Mouse (Mus musculus): ENCODE data around the gene Ell3.
A peak's percentile ranks its signal among the peaks of the same experiment; 100 is the strongest.

Ell3 gene

DNA sequence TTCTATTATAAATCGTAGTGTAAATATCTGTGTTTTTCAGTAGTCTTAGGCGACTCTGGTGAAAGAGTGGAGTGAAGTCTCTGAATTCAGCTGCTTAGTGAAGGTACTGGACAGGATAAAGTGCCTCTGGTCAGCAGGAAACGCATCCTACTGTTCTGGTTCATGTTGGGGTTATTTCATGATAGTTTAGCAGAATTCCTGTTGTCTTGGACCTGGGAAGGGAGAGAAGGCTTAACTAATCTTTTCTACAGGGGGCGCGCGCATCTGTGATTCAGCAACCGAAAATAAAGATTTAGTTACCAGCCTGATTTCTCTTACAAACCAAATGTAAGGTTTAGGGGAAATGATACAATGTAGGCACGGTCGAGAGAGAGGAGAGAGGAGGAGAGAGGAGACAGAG is 4.1 kb upstream of the Ell3 start:
- peak in 1 of 2 experiments; percentile 45 for DNase-seq (ENCODE audit: low read depth in 2 of 2, low spot score in 2 of 2)

DNA sequence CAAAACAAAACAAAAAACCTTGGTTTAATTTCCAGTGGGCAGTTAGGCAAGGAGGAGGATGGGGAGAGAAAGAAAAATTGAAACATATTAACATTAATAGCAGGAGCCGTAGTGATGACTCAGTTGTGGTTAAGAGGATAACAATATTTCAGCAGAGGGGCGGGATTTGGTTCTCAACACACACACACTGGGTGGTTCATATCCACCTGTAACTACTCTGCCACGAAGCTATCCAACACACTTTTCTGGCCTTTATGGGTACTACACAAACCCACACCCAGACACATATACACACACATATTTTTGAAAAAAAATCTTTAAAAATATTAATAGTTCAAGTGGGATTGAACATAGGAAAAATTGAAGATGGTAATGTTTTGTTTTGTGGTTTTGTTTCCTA is 2.9 kb upstream of the Ell3 start:
- no peak for DNase-seq (ENCODE audit: low read depth in 2 of 2, low spot score in 2 of 2)

DNA sequence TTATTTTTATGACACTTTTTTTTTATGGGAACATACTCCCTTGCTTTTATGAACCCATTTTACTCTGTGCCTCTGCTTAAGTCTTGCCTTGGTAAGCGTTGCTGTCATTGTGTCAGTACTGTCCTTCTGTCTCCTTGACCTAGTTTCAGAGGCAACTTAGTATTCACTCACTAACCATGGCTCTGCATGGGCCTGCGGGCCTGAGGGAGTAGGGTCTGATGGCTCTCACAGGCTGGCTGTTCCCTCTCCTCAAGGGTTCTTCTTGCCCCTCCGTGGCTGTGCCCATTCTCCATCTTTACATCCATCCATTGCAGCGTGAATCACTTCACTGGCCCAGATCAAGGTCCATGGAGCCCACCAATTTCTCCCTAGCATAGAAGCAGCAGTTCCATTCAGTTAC is 2.4 kb upstream of the Ell3 start:
- DNase-seq (ENCODE audit: low read depth in 2 of 2, low spot score in 2 of 2): no peak

DNA sequence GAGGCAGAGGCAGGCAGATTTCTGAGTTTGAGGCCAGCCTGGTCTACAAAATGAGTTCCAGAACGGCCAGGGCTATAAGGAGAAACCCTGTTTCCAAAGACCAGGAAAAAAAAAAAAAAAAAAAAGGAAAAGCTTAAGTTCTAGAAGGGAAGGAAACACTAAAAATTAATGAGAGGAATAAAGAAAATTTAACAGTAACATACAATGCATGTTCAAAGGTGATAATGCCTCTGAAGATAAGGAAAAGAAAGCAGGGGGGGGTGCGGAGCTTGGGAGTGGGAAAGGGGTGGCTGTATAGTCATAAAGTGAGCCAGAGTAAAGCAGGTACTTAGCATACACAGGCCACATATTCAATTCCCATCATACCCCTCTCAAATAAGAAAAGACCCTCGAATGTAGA is 1.0 kb upstream of the Ell3 start:
- no peak for DNase-seq (ENCODE audit: low read depth in 2 of 2, low spot score in 2 of 2)

DNA sequence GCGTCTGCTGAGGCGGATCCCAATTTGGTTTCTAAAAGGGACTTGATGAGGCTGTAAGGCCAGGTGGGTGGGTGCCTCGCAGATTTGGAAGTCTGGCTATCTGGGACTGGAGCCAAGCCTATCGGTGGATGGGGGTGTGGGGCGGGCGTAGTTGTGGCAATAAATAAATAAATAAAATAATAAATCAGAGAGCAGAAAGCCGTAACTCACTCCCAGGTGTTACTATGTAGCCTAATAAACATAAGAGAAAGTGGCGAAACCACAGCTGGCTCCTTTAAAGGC is 1.1 kb downstream of the Ell3 start:
- no peak for DNase-seq (ENCODE audit: low read depth in 2 of 2, low spot score in 2 of 2)

DNA sequence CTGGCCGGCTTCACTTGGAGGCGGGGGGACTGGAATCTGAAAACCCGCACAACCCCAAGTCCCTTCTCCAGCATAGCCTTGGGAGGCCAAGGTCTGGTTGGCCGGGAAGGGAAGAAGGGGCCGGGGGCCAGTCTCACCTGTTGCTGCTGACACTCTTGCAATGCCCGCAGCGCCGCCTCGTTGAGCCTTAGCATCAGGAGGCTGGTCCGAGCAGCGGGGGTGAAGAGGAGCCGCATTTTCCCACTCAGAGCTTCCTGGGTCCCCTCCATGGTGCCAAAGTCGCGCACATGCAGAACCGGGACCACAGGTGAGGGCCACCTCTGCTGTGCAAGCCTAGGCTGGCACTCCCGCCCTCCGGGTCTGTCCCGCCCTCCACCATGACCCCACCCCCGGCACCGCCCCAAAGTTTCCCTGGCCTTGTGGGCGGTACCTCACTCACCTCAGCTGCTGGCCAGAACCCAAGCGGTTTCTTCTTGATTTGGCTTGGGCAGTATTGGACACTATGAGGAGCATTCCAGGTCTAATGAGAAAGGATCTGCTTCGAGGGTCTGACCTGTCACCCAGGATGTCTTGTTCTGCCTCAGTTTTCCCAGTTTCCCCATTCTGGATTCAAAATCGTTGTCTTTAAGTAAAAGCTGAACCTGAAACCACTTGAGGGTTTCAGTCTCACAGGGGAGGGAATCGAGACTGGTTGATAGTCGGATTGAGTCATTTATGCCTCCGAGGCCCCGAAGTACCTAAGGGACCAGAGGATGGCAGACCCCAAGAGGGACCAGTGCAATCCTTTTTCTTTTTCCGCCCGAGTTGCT is 1.6 kb downstream of the Ell3 start:
- DNase-seq (ENCODE audit: low read depth in 2 of 2, low spot score in 2 of 2): peak; percentile 43 to 56

DNA sequence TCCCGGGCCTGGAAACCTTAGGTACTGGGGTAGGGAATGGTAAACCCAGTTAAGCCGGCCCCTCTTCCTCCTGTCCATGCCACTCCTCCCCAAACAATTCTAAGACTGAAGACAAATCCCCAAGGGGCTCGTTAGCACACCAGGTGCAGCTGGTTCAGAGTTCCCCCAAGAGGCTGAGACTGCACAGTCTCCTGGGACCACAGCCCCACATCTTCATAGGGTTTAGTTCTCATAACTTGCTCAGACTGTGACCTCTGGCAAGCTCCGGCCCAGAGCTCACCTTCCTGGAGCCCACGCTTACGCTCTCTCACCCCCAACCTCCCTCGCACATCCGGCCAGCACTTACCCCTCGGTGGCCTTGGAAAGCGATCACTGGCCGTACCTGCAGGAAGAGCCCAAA is 2.3 kb downstream of the Ell3 start:
- no peak for DNase-seq (ENCODE audit: low read depth in 2 of 2, low spot score in 2 of 2)

DNA sequence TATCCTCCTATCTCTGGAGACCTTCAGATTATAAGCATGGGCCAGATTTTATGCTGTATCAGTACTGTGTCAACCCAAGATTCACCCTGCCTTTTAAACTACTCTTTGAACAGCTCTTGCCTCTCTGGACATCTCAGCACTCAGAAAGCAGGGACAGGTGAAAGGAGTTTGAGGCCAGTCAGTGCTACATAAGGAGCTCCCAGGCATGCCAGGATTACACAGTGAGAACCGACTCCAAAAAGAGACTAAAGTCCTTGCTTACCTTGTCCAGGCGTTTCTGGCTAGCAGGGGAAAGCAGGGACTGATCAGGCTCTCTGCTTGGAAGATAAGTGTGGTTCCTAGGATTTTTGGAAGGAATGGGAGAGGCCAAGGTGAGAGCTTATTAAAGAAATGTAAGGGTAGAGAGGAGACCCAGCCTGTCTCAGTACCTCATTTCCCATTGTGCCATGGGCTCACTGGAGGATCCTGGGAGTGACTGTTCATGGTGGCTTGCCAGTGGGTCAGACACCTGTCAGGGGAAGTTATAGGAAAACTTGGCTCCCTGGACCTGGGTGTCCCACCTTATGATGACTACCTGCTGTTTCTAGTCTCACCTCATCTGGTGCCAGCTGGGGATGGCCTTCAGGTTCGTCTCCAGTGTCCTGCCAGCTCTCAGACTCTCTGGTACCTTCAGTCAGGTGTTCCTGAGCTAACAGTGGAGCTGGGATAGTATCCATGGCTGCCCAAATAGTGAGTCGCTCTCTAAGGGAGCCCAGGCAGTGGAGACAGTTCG is 3.1 kb downstream of the Ell3 start:
- DNase-seq (ENCODE audit: low read depth in 2 of 2, low spot score in 2 of 2): no peak

DNA sequence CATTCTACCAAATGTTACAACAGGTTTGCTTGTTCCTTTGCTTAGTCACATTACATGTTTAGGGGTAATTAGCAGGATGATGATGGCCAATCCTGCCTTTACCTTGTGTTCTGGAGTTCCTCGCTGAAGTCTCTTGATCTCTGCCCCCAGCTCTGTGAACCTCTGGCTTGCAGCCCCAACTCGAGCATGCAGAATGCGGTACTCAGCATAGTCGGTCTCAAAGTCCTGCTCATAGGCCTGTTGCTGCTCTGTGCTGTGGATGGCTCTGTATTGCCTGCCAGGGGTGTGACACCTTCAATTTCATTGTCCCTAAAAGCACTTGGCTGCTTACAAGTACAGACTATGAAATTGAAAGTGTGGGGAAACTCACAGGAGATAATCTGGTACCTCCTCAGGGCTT is 4.3 kb downstream of the Ell3 start:
- no peak for DNase-seq (ENCODE audit: low read depth in 2 of 2, low spot score in 2 of 2)

DNA sequence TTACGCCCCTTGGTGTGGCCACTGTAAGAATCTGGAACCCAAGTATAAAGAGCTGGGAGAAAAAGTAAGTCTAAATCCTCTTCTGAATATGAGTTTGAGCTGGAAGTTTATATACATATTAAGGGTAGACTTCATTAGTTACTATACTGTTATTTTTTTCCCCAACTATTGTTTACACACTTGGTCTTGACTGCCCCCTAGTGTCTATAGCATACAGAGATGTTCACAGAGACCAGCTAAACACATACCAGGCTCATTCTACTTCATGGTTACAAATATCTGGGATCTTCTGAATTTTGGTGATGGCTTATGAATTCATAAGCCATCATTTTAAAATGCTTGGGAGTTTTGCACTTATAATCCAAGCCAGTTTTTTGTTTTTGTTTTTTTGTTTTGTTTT is 9.2 kb downstream of the Ell3 start:
- DNase-seq (ENCODE audit: low read depth in 2 of 2, low spot score in 2 of 2): peak in 1 of 2 experiments; percentile 41

DNA sequence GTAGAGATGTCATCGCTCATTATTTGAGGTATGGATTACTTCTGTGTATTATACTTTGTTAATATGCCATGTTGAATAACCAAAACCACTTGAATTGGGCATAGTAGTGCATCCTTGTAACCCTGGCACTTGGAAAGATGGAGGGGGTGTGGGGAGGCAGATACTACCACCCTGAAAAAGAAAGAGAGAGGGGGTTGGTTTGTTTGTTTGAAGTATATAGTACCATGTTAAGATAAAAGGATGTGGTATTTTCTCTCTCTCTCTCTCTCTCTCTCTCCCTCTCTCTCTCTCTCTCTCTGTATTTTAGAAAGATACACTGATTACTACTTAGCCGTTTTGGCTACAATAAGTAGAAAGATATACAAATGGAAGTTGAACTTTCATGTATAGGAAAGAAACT is 18.2 kb downstream of the Ell3 start:
- no peak for DNase-seq (ENCODE audit: low read depth in 2 of 2, low spot score in 2 of 2)

DNA sequence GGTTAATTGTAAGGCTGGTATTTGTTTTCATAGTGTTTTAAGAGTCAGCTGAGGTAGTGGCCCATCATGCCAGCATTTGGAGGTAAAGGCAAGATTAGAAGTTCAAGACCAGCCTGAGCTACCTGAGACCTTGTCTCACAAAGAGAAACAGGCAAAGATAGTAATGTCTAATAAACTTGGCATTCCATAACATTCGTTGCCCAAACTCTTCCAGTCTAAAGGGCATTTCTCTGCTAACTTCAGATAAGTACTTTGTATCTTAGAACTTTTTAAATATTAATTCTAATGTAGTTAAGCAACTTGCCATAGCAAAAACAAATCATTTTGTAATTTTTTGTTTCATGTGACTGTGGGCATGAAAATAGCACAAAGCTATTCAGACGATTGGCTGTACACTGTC is 20.9 kb downstream of the Ell3 start:
- DNase-seq (ENCODE audit: low read depth in 2 of 2, low spot score in 2 of 2): no peak

DNA sequence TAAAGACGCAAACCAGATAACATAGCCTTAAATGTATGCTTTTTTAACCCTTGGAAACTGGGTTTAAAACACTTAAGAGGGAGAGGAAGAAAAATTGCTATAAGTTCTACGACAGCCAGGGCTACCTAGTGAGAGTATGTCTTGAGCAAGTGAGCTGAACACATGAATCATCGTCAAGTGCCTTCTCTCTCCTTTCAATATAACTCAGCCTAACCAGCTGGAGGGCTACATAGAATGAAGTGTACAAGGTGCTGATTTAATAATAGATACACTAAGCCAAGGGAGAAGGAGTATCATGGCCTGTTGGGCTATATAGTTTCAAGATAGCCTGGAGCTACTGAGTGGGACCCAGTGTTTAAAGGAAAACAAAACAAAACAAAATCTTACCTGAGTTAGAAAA is 25.6 kb downstream of the Ell3 start:
- DNase-seq (ENCODE audit: low read depth in 2 of 2, low spot score in 2 of 2): no peak

DNA sequence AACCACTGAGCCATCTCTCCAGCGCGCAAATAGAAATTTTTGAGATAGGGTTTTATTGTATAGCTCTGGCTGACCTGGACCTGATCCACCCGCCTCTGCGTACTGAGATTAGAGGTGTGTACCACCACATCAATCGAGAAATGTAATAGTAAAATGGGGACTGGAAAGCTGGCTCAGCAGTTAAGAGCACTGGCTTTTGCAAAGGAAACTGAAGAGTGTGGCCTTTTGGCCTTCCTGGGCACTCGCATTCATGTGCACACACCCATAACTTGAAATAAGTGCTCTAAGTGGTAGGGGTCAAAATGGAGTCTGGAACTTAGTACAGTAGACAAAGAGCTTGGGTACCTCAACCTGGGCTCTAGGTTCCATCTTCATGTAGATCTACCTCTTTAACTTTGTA is 27.7 kb downstream of the Ell3 start:
- DNase-seq (ENCODE audit: low read depth in 2 of 2, low spot score in 2 of 2): no peak

DNA sequence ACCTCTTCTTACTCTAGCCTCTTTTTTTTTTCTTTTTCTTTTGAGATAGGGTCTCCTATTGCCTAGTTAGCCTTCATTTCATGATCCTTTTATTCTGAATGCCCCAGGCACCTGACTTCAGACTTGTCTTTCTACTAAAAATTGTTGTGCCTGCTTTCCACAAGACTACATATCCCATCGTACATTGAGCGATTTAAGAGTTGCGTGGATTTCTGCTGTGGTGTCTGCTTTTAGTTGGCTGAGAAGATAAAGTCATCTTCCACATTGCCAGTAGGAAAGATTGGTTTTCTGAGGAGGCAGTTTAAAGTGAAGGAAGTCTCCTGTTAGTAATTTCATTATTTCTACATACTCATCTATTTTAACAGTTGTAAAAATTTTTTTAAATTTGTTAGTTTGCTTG is 28.5 kb downstream of the Ell3 start:
- DNase-seq (ENCODE audit: low read depth in 2 of 2, low spot score in 2 of 2): no peak

DNA sequence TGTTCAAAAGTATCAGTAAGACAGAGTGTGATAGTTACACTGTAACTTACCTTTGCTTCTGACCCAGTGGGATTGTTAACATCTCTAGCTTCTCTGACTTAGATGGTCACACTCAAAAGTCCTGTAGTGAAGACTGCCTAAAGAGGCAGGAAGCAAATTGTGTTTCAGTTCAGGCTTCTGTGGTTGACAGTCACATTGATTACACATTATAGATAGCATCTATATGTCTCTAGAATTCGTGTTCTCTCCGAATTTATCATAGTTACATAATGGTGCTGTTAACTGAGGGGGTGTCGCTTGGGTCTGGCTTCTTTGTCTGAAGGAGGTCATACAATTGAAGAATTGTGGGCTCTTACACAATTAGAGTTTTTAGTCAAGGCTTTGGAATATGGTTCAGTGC is 29.0 kb downstream of the Ell3 start:
- DNase-seq (ENCODE audit: low read depth in 2 of 2, low spot score in 2 of 2): no peak

DNA sequence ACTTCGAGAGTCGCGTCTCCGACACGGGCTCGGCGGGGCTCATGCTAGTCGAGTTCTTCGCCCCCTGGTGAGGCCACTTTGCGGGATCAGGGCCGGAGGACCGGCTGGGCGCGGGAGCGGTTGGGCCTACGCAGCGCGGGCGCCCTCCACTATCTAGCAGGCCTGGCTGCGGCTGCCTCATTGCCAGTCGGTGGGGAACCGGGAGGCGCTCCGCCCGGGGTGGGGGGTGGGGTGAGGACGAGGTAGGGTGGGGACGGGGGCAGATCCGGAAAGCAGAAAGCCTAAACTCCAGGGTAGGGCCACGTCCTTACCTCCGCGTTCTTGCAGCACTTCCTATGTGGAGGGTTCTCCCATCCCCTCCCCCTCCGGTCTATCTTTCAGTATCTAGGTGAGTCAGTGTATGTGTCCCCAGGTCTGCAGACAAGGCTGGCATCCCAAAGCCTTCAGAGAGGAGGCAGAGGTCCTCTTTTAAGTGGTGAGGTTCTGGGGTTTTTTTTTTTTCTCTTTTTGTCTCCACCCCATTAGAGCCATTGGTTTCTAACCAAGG is 29.9 kb downstream of the Ell3 start:
- peak; percentile 10 to 21 for DNase-seq (ENCODE audit: low read depth in 2 of 2, low spot score in 2 of 2)

DNA sequence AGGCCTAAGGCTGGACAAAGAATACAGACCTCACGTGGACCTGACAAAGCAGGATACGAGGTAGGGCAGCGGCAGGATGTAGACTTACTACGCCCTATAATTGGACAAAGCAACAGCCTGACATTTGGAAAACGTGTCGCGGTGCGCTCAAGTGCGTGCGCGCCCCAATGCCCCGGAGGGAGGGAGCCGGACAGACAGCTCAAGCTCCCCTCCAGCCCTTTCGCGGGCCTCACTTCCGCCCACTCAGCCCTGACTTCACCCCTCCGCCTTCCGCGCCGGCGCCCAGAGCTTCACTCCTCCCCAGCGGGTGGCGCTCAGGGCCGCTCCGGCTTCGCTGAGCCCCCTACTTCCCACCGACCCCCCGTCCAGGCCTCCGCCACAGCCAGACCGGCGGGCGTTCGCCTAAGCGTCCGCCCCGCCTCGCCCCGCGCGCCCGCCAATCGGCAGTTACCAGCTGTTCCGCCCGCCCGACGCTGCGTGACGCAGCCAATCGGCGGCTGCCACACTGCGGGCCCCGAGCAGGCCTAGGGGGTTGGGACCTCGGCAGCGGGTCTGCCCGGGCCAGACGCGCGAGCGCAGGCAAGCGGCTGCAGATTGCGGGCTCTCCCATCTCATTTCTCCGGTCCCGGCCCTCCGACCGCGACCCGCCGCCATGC is 30.6 kb downstream of the Ell3 start, which contains the start of the genes Pdia3 and Catsper2:
Gene Pdia3 (plus strand): TSS at position 389 of the 656 bp plus-strand sequence.
Gene Catsper2 (minus strand): TSS at position 406 of the 656 bp plus-strand sequence.
- DNase-seq (ENCODE audit: low read depth in 2 of 2, low spot score in 2 of 2): peak; percentile 85 to 86

DNA sequence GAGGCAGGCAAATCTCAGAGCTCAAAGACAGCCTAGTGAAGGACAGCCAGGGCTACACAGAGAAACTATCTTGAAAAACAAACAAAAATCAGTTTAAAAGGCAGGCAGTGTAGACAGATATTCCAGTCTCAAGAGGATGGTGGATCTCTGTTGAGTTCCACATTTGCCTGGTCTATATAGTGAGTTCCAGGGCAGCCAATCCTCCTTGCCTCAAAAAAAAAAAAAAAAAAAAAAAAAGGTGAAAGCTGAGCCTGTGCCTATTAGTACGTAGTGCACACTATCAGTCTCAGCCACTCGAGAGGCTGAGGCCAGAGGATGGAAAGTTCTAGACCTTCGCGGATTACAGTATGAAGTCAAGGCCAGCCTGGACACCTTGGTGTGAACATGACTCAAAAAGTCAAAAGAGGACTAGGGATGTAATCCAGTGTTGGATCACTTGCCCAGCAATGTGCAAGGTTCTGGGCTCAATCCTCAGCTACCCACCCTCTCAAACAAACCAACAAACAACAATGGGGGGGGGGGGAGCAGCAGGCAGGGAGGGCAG is 31.2 kb downstream of the Ell3 start:
- DNase-seq (ENCODE audit: low read depth in 2 of 2, low spot score in 2 of 2): no peak

DNA sequence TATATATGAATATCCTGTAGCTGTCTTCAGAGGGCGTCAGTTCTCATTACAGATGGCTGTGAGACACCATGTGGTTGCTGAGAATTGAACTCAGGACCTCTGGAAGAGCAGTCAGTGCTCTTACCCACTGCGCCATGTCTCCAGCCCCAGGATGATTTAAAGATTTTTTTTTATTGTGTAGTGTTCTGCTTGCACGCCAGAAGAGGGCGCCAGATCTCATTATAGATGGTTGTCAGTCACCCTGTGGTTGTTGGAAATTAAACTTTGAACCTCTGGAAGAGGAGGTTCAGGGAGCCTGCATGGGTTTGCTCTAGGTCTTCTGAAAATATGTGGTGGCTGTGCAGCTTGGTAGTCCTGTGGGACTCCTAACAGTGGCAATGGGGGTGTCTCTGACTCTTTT is 35.9 kb downstream of the Ell3 start:
- DNase-seq (ENCODE audit: low read depth in 2 of 2, low spot score in 2 of 2): peak; percentile 52 to 69

DNA sequence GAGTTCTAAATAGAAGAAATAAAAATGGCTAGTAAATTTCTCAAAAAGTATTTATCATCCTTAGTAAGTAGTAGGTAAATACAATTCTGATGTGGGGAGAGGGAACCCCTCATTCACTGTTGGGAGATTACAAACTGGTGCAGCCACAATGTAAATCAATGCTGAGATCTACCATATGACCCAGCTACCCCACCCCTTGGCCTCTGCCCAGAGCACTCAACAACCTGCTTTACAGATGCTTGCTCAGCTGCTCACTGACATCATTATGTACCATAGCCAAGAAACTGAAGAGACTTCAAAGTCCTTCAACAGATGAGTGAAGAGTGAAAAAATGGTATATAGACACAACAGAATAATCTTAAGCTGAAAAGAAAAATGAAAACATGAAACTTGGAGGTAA is 40.8 kb downstream of the Ell3 start:
- no peak for DNase-seq (ENCODE audit: low read depth in 2 of 2, low spot score in 2 of 2)

DNA sequence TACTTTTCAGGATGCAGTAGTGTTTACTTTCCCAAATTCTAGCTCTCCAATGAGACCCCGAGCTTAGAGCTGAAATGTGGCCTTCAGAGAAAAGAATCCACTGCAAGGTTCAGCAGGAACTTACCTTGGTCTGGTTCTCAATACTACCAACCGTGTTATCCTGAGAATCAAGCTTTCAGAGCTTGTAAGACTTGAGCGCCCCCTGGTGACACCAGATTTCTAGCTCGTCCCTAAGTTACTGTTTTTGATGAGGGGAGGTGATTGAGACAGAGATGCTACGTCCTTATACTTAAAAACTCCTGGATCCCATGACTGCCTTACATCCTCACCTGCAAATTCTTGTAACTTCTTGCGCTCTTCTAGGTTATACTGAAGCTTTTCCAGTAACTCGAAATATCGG is 47.5 kb downstream of the Ell3 start:
- DNase-seq (ENCODE audit: low read depth in 2 of 2, low spot score in 2 of 2): peak; percentile 65 to 79

Measured in CD8-positive naive resting alpha-beta T cell, adult 2 months (primary cell).